Mouse (Mus musculus) G1E (cell line): ENCODE results near the gene Wwox. TPM values are rescaled to one million over a fixed set of nuclear protein-coding genes. Genes with fewer than 3 reads are reported as not detected.

ENCODE experiments used
- ATAC-seq: 2 replicates; pipeline ENCODE4 v1.8.0; 2016; ENCODE audit warnings: mild to moderate bottlenecking; ENCODE audit not compliant: insufficient number of reproducible peaks, poor library complexity, low FRiP score, severe bottlenecking; ENCODE audit errors: extremely low read depth
- DNase-seq: peaks from one replicate; pipeline ENCODE4 v3.0.0; 2012; ENCODE audit warnings: low spot score
- H3K27me3 ChIP-seq: 2 replicates; pipeline ENCODE4 v1.6.1; 2012; ENCODE audit warnings: mild to moderate bottlenecking, low read length, inconsistent platforms; ENCODE audit not compliant: insufficient read depth
- H3K36me3 ChIP-seq: replicated peaks from 2 replicates; pipeline ENCODE3; 2012; ENCODE audit warnings: mild to moderate bottlenecking, inconsistent platforms
- H3K4me1 ChIP-seq: 2 replicates; pipeline ENCODE4 v1.6.1; 2012; ENCODE audit warnings: low read depth, low read length, inconsistent platforms, mixed read lengths; ENCODE audit not compliant: insufficient read depth
- H3K4me3 ChIP-seq: 2 replicates; pipeline ENCODE4 v1.5.1; 2012; ENCODE audit warnings: low read depth, mild to moderate bottlenecking, inconsistent platforms, low read length, moderate library complexity, mixed read lengths
- H3K9me3 ChIP-seq: replicated peaks from 2 replicates; pipeline ENCODE4 v1.6.1; 2012; ENCODE audit warnings: inconsistent platforms
- CTCF ChIP-seq: IDR thresholded peaks from 2 replicates; pipeline ENCODE4 v1.5.1; 2012; ENCODE audit warnings: low read depth, low read length, inconsistent platforms, mixed read lengths
- GATA1 ChIP-seq: IDR thresholded peaks from 2 replicates; pipeline ENCODE4 v1.6.1; 2012; ENCODE audit warnings: borderline replicate concordance, low read length, inconsistent platforms, mixed read lengths
- GATA2 ChIP-seq: IDR thresholded peaks from 2 replicates; pipeline ENCODE4 v1.6.1; 2012; ENCODE audit warnings: low read depth, low read length, inconsistent platforms, borderline replicate concordance
- POLR2AphosphoS5 ChIP-seq: IDR thresholded peaks from 2 replicates; pipeline ENCODE4 v1.6.1; 2012; ENCODE audit warnings: low read depth, low read length, inconsistent platforms; ENCODE audit not compliant: insufficient replicate concordance
- TAL1 ChIP-seq: conservative IDR thresholded peaks from 2 replicates; pipeline ENCODE4 v1.6.1; 2012; ENCODE audit warnings: low read depth, low read length, inconsistent platforms, mixed read lengths
- polyA plus RNA-seq: library from polyadenylated mRNA; stranded (reverse); fragments of >175 nt; gene quantifications from 2 replicates; pipeline ENCODE4 v1.2.3, GENCODE M21; 2012
- total RNA-seq, 2 experiments: library from RNA; stranded (forward) in 1 of 2; stranded (reverse) in 1 of 2; fragments of 200-1000 nt in 1 of 2; fragments of >200 nt in 1 of 2; fragmentation: Nextera tagmentation in 1 of 2; gene quantifications; 2 replicates each; pipeline ENCODE4 v1.2.3; 2014 to 2017

Gene Wwox
- total and polyA plus RNA-seq, 3 experiments, result 5.8 to 33.9 (median 7.2) TPM

DNA sequence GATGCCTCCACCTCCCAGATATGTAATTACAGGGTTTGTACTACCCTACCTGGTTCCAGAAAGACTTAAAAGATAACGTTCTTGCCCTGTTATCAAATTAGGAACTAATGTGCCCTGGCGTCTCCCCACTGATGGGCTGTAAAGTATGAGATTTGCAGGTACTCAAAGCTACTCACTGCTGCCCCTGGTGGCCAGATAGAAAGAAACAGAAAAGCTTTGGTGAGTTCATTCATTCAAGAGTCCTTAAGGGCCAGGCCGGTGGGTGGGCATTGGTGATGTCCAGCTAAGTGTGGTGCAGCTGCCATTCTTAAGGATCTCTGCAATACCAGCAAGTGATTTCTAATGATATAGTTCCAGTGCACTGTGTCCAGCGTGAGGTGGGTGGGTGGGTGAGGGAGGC is 2.2 kb downstream of the Wwox start:
- no peak overlapping the region for H3K4me3 ChIP-seq
- H3K9me3 ChIP-seq, result no peaks in the 10 kb centered on the region
- no peaks in the 10 kb centered on the region for H3K27me3 ChIP-seq
- H3K4me1 ChIP-seq, result peaks cover 27% of the 10 kb centered on the region
- H3K36me3 ChIP-seq, result peaks cover 47% of the 10 kb centered on the region
- TF ChIP-seq CTCF (0 out of 2 replicates have a peak, but pooled peaks have one; percentile 31), GATA1 (no peak)
- ATAC-seq (no peak), DNase-seq (no peak)

DNA sequence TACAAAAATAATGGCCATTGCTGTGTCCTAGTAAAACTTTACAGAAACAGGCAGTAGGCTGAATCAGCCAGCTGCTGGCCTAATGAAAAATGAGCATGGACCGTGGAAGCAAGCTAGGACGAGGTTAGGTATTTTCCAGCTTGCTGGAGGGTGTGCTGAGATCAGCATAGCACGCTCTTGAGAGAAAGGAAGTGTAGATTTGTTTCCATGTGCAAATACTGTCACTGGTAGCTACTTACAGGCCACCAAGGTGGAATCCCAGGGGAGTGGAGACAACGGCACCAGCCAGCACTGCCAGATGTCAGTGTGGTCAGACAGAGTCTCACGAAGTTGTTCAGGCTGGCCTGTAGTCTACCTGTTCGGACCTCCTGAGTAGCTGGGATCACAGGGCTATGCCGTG is 7.4 kb downstream of the Wwox start:
- Histone ChIP-seq H3K36me3 (peaks cover 95% of the 10 kb centered on the region), H3K9me3 (no peaks in the 10 kb centered on the region), H3K4me3 (no peak overlapping the region), H3K27me3 (no peaks in the 10 kb centered on the region), H3K4me1 (0 out of 2 replicates have a peak, but pooled peaks cover 4% of the 10 kb centered on the region)
- TF ChIP-seq GATA1 (no peak), CTCF (no peak), POLR2AphosphoS5 (no peak), GATA2 (no peak), TAL1 (no peak)
- ATAC-seq (no peak), DNase-seq (no peak)

DNA sequence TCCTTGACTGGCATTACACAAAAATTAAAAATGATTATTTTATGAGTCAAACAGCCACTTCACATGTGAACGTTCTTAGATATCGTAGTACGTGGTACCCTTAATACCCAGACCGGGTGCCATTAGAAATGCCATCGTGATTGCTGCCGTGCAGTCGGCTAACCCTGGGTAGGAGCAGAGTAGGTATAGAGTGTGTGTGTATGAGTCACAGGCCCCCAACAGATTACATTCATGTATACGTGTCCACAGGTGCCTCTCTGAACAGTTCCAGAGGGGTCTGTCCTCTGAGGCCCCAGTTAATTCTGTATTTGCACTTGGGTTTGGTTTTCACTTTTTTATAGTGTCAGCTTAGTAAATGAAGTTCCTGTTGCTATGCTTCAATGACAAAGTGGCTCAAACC is 12.8 kb downstream of the Wwox start:
- H3K36me3 ChIP-seq, result peaks cover 79% of the 10 kb centered on the region
- no peaks in the 10 kb centered on the region for H3K9me3 ChIP-seq
- no peak overlapping the region for H3K4me3 ChIP-seq
- DNase-seq (no peak), ATAC-seq (no peak)
- TF ChIP-seq GATA1 (no peak), CTCF (no peak), GATA2 (no peak)
- H3K4me1 ChIP-seq, result no peaks in the 10 kb centered on the region
- H3K27me3 ChIP-seq, result no peaks in the 10 kb centered on the region

DNA sequence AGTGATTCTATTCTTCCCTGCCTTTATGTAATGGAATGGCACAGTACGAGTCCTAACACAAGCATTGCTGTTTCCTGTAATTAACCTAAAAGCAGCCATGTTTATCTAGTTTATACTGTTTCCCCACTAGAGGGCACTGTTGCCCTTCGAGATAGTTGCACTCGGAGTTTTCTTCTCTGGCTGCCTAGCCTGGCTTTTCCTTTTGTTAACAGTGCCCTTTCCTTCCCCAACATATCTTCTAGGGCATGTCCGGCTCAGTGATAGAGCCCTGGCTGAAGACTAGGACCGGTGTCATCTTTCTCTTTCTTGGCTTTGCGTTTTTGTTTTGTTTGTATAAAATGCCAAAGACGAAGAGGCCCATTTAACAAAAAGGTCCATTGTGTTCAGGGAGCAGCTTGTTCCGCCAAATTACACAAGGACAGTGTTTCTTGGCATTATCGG is 13.3 kb downstream of the Wwox start:
- Histone ChIP-seq H3K27me3 (no peaks in the 10 kb centered on the region), H3K4me3 (no peak overlapping the region), H3K4me1 (no peaks in the 10 kb centered on the region), H3K9me3 (no peaks in the 10 kb centered on the region), H3K36me3 (peaks cover 81% of the 10 kb centered on the region)
- peak; percentile 33 for DNase-seq
- no peak for TF ChIP-seq GATA2
- TF ChIP-seq CTCF, result peak; percentile 54; the same call in 1 of the 2 replicates
- peak; percentile 54 for ATAC-seq

DNA sequence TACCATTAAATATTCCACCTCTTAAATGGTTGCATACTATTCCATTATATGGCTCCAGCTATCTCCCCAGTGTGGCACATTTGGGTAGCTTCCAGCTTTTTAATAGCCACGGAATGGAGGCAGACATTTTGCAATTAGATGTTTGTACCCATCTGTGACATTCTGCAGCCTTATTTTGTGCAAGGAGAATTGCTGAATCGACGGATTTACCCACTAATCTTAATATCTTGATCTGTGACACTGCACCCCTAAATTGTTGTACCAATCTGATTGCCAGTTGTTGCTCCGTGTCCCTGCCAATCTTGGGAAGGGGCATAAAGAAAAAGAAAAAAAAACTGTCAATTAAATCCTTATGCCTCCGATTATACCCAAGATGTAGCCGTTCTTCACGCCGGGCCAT is 15.8 kb downstream of the Wwox start:
- DNase-seq (no peak), ATAC-seq (no peak)
- no peaks in the 10 kb centered on the region for H3K9me3 ChIP-seq
- no peaks in the 10 kb centered on the region for H3K4me1 ChIP-seq
- H3K36me3 ChIP-seq, result peaks cover 78% of the 10 kb centered on the region
- TF ChIP-seq POLR2AphosphoS5, result no peak
- no peak for TF ChIP-seq CTCF
- no peak for TF ChIP-seq GATA1
- TF ChIP-seq GATA2, result no peak
- TF ChIP-seq TAL1, result no peak
- H3K27me3 ChIP-seq, result no peaks in the 10 kb centered on the region
- H3K4me3 ChIP-seq, result no peak overlapping the region

DNA sequence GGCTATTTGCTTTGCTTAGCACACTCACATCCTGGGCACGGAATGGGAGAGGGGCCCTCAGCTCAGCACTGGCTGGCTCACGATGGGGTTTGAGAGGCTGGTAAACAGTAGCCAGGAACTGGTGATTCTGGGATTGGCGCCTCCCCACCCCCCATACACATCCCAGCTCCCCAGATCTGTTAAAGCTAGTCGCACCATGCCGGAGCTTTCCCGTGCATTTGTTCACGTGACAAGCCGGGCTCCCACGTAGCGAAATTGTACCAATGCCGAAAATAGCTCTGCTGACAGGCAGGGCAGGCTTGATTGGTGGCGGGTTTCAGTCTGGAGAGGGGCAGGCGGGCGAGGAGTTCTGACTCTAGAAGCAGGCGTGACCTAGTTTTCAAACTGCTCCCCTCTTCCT is 16.5 kb downstream of the Wwox start:
- peaks cover 78% of the 10 kb centered on the region for H3K36me3 ChIP-seq
- DNase-seq (no peak), ATAC-seq (no peak)
- H3K4me1 ChIP-seq, result no peaks in the 10 kb centered on the region
- no peak overlapping the region for H3K4me3 ChIP-seq
- H3K9me3 ChIP-seq, result no peaks in the 10 kb centered on the region
- no peaks in the 10 kb centered on the region for H3K27me3 ChIP-seq
- TF ChIP-seq CTCF, result no peak
- TF ChIP-seq GATA2, result no peak
- no peak for TF ChIP-seq GATA1
- TF ChIP-seq TAL1, result no peak
- TF ChIP-seq POLR2AphosphoS5, result no peak

DNA sequence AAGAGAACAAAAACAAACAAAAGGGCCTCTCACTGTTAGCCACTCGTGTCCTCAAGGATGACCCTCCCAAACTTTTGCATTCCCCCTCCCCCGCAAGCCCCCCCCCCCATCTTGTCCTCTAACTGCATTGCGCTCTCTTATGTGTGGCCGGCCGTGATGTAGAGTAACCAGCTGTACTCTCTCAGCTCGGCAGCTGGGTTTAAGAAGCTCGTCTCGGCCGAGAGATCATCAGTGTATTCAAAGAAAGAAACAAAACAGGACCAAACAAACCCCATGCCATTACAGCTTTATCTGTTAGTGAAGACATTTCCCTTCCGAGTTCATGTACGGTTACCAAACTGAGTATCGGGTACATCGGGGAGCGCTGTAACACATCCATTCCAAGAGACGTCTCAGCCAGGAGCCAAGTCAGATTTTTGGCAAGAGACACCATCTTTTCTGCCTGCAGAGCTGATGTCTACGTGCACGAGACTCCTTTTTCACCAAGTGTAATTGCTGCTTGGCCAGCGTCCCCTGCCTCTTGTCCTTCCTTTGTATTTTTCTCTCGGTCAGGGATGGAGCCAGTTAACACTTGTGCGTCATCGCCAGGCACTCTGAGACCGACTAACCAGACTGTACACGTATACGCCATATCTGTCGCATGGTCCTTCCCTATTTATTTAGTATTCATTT is 18.8 kb downstream of the Wwox start:
- ATAC-seq, result no peak
- no peaks in the 10 kb centered on the region for H3K4me1 ChIP-seq
- no peak overlapping the region for H3K4me3 ChIP-seq
- peaks cover 86% of the 10 kb centered on the region for H3K36me3 ChIP-seq
- DNase-seq, result no peak
- TF ChIP-seq TAL1 (no peak), POLR2AphosphoS5 (no peak), GATA1 (no peak), CTCF (no peak), GATA2 (no peak)
- H3K27me3 ChIP-seq, result no peaks in the 10 kb centered on the region
- H3K9me3 ChIP-seq, result no peaks in the 10 kb centered on the region
